Mouse (Mus musculus): ENCODE data around the gene Prkacb. TPM values are rescaled to one million over a fixed set of nuclear protein-coding genes. Genes with fewer than 3 reads are reported as not detected.
"Not testable (repeated sequence)": the region's sequence is repeated elsewhere in the genome, so short reads cannot be mapped to it uniquely, and the experiment has no call there.

Prkacb gene
- total RNA-seq, 2 experiments from 2014 or later = 72.9 to 76.0 TPM

- DNase-seq (ENCODE audit: low spot score in 2 of 2) = no peak
These were observed 32.5 kb downstream of the Prkacb start for GRCm38 (mm10) chr3:146780241-146780640.

GRCm38 (mm10) chr3:146778913-146779312, 33.9 kb downstream of the Prkacb start:
- DNase-seq (ENCODE audit: low spot score in 2 of 2) = no peak

- no peak for DNase-seq (ENCODE audit: low spot score in 2 of 2)
These were observed 34.3 kb downstream of the Prkacb start for GRCm38 (mm10) chr3:146778451-146778850.

GRCm38 (mm10) chr3:146776711-146777110, 36.1 kb downstream of the Prkacb start:
- DNase-seq (ENCODE audit: low spot score in 2 of 2) = no peak

GRCm38 (mm10) chr3:146770853-146771252, 41.9 kb downstream of the Prkacb start:
- no peak for DNase-seq (ENCODE audit: low spot score in 2 of 2)

GRCm38 (mm10) chr3:146769940-146770659, 42.7 kb downstream of the Prkacb start:
- DNase-seq (ENCODE audit: low spot score in 2 of 2) = no peak

- no peak for DNase-seq (ENCODE audit: low spot score in 2 of 2)
These were observed 43.2 kb downstream of the Prkacb start for GRCm38 (mm10) chr3:146769569-146769939.

- DNase-seq (ENCODE audit: low spot score in 2 of 2) = no peak
These were observed 43.9 kb downstream of the Prkacb start for GRCm38 (mm10) chr3:146768921-146769320.

GRCm38 (mm10) chr3:146768360-146768759, 44.4 kb downstream of the Prkacb start:
- DNase-seq (ENCODE audit: low spot score in 2 of 2) = no peak

GRCm38 (mm10) chr3:146766701-146767181, 46.0 kb downstream of the Prkacb start:
- no peak for DNase-seq (ENCODE audit: low spot score in 2 of 2)

- no peak for DNase-seq (ENCODE audit: low spot score in 2 of 2)
These were observed 46.7 kb downstream of the Prkacb start for GRCm38 (mm10) chr3:146766071-146766605.

- DNase-seq (ENCODE audit: low spot score in 2 of 2) = no peak
These were observed 47.8 kb downstream of the Prkacb start for GRCm38 (mm10) chr3:146764871-146765529.

- not testable (repeated sequence) for DNase-seq (ENCODE audit: low spot score in 2 of 2)
These were observed 49.7 kb downstream of the Prkacb start for GRCm38 (mm10) chr3:146763054-146763453.

GRCm38 (mm10) chr3:146761276-146761675, 51.5 kb downstream of the Prkacb start:
- DNase-seq (ENCODE audit: low spot score in 2 of 2) = no peak

- no peak for DNase-seq (ENCODE audit: low spot score in 2 of 2)
These were observed 54.5 kb downstream of the Prkacb start for GRCm38 (mm10) chr3:146757970-146758960.

- DNase-seq (ENCODE audit: low spot score in 2 of 2) = no peak
These were observed 58.5 kb downstream of the Prkacb start for GRCm38 (mm10) chr3:146754270-146754669.

- no peak for DNase-seq (ENCODE audit: low spot score in 2 of 2)
These were observed 71.1 kb downstream of the Prkacb start for GRCm38 (mm10) chr3:146741564-146742202.

- DNase-seq (ENCODE audit: low spot score in 2 of 2) = no peak
These were observed 71.6 kb downstream of the Prkacb start for GRCm38 (mm10) chr3:146741158-146741557.

- DNase-seq (ENCODE audit: low spot score in 2 of 2) = not testable (repeated sequence)
These were observed 76.6 kb downstream of the Prkacb start for GRCm38 (mm10) chr3:146736186-146736585.

GRCm38 (mm10) chr3:146735657-146736056, 77.1 kb downstream of the Prkacb start:
- DNase-seq (ENCODE audit: low spot score in 2 of 2) = no peak

Measured in gastrocnemius, postnatal 4 days (tissue).